Mouse (Mus musculus): ENCODE data around the gene Elmsan1. TPM values are rescaled to one million over a fixed set of nuclear protein-coding genes. Genes with fewer than 3 reads are reported as not detected.
A peak's percentile ranks its signal among the peaks of the same experiment; 100 is the strongest.

Gene Elmsan1
- polyA plus RNA-seq, 1 experiment = 7.4 TPM

- Histone ChIP-seq H3K27ac (ENCODE audit: insufficient read depth, low read depth, low read length) (no peak overlapping the region), H3K4me3 (ENCODE audit: insufficient read depth, low read depth, low read length) (no peak overlapping the region), H3K4me1 (ENCODE audit: control insufficient read depth, insufficient read depth, low read length) (peaks cover 34% of the 10 kb centered on the region), H3K36me3 (ENCODE audit: control insufficient read depth, insufficient read depth, low read length) (no peaks in the 10 kb centered on the region), H3K27me3 (replicated peaks; ENCODE audit: control insufficient read depth, insufficient read depth, low read length) (no peaks in the 10 kb centered on the region)
- TF ChIP-seq POLR2A (IDR thresholded peaks at IDR 0.05; ENCODE audit: low read depth, low read length) (no peak), CTCF (conservative IDR thresholded peaks at IDR 0.05; ENCODE audit: insufficient read depth, insufficient read length, low read depth, low read length) (no peak)
- no peak for DNase-seq
- 71% methylated on average over 4 of the region's 4 CpGs for WGBS
Measured at GRCm38 (mm10) chr12:84201222-84201621, 17.5 kb downstream of the Elmsan1 start.

GRCm38 (mm10) chr12:84198880-84199279 is 19.8 kb downstream of the Elmsan1 start:
- no peak overlapping the region for H3K4me3 ChIP-seq (ENCODE audit: insufficient read depth, low read depth, low read length)
- H3K27me3 ChIP-seq (replicated peaks; ENCODE audit: control insufficient read depth, insufficient read depth, low read length) = no peaks in the 10 kb centered on the region
- peaks cover 22% of the 10 kb centered on the region for H3K4me1 ChIP-seq (ENCODE audit: control insufficient read depth, insufficient read depth, low read length)
- TF ChIP-seq CTCF (conservative IDR thresholded peaks at IDR 0.05; ENCODE audit: insufficient read depth, insufficient read length, low read depth, low read length) (no peak), POLR2A (IDR thresholded peaks at IDR 0.05; ENCODE audit: low read depth, low read length) (no peak)
- WGBS = 85% methylated on average over 10 of the region's 10 CpGs
- no peak for DNase-seq
- no peak overlapping the region for H3K27ac ChIP-seq (ENCODE audit: insufficient read depth, low read depth, low read length)
- no peaks in the 10 kb centered on the region for H3K36me3 ChIP-seq (ENCODE audit: control insufficient read depth, insufficient read depth, low read length)

DNA sequence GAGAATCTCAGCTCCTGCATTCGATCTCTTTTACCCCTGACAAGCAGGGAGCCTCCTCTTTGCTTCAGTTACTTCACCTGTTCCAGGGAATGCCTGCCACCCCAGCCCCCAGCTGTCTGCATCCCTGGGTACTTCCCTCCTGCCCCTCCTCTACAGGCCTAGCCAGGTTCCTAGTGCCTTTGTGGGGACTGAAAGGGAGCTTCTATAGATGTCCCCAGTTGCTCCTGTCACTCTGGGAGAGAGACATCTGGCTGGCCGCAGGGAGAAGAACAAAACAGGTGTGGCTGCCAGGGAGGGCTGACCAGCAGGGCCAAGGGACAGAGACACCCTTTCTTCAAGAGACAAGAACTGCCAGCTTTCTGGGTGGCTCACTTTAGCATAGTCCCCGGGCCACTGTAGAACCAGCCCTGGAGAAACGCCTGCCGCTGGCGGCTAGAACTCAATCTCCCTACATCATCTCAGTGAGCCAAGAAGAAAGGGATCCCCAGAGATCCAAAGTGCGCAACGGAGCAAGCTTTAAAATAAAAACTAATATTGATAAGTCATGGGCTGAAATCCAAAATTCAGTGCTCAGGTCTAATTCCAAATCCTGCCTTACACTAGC is 20.5 kb downstream of the Elmsan1 start:
- TF ChIP-seq POLR2A (IDR thresholded peaks at IDR 0.05; ENCODE audit: low read depth, low read length) = no peak
- TF ChIP-seq CTCF (conservative IDR thresholded peaks at IDR 0.05; ENCODE audit: insufficient read depth, insufficient read length, low read depth, low read length) = no peak
- no peaks in the 10 kb centered on the region for H3K27me3 ChIP-seq (replicated peaks; ENCODE audit: control insufficient read depth, insufficient read depth, low read length)
- H3K4me3 ChIP-seq (ENCODE audit: insufficient read depth, low read depth, low read length) = no peak overlapping the region
- no peak for DNase-seq
- WGBS = 77% methylated on average over 8 of the region's 8 CpGs
- H3K36me3 ChIP-seq (ENCODE audit: control insufficient read depth, insufficient read depth, low read length) = no peaks in the 10 kb centered on the region
- H3K27ac ChIP-seq (ENCODE audit: insufficient read depth, low read depth, low read length) = no peak overlapping the region
- peaks cover 17% of the 10 kb centered on the region for H3K4me1 ChIP-seq (ENCODE audit: control insufficient read depth, insufficient read depth, low read length)

DNA sequence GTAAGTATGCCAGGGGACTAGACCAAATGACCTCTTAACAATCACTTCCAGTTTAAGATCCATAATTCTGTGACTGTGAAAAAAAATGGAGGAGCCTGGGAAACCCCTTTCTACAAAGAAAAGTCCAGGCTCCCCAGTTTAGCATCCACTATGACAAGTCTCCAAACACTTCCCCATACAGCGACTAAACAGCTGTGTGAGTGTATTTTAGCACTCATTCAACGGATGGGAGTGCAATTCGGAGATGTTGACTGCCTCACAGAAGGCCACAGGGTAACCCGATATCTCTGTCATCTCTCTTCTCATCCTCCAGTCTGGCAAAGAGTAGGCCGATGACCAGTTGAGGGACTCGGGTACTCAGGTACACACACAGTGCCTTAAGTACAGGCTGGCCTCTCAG is 23.5 kb downstream of the Elmsan1 start:
- no peaks in the 10 kb centered on the region for H3K27me3 ChIP-seq (replicated peaks; ENCODE audit: control insufficient read depth, insufficient read depth, low read length)
- peaks cover 30% of the 10 kb centered on the region for H3K4me1 ChIP-seq (ENCODE audit: control insufficient read depth, insufficient read depth, low read length)
- H3K27ac ChIP-seq (ENCODE audit: insufficient read depth, low read depth, low read length) = no peak overlapping the region
- H3K4me3 ChIP-seq (ENCODE audit: insufficient read depth, low read depth, low read length) = no peak overlapping the region
- no peak for TF ChIP-seq CTCF (conservative IDR thresholded peaks at IDR 0.05; ENCODE audit: insufficient read depth, insufficient read length, low read depth, low read length)
- TF ChIP-seq POLR2A (IDR thresholded peaks at IDR 0.05; ENCODE audit: low read depth, low read length) = no peak
- 79% methylated on average over 6 of the region's 6 CpGs for WGBS
- no peak for DNase-seq
- no peaks in the 10 kb centered on the region for H3K36me3 ChIP-seq (ENCODE audit: control insufficient read depth, insufficient read depth, low read length)

- TF ChIP-seq POLR2A (IDR thresholded peaks at IDR 0.05; ENCODE audit: low read depth, low read length) = no peak
- no peak for TF ChIP-seq CTCF (conservative IDR thresholded peaks at IDR 0.05; ENCODE audit: insufficient read depth, insufficient read length, low read depth, low read length)
- WGBS = 6% methylated on average over 13 of the region's 13 CpGs
- no peak for DNase-seq
- peak overlapping the region; percentile 69 for H3K27ac ChIP-seq (ENCODE audit: insufficient read depth, low read depth, low read length)
- H3K27me3 ChIP-seq (replicated peaks; ENCODE audit: control insufficient read depth, insufficient read depth, low read length) = no peaks in the 10 kb centered on the region
- no peaks in the 10 kb centered on the region for H3K36me3 ChIP-seq (ENCODE audit: control insufficient read depth, insufficient read depth, low read length)
- peak overlapping the region; percentile 92; the same call in 1 of the 2 replicates for H3K4me3 ChIP-seq (ENCODE audit: insufficient read depth, low read depth, low read length)
- peaks cover 36% of the 10 kb centered on the region for H3K4me1 ChIP-seq (ENCODE audit: control insufficient read depth, insufficient read depth, low read length)
Measured at GRCm38 (mm10) chr12:84194400-84195109, 24.1 kb downstream of the Elmsan1 start.

DNA sequence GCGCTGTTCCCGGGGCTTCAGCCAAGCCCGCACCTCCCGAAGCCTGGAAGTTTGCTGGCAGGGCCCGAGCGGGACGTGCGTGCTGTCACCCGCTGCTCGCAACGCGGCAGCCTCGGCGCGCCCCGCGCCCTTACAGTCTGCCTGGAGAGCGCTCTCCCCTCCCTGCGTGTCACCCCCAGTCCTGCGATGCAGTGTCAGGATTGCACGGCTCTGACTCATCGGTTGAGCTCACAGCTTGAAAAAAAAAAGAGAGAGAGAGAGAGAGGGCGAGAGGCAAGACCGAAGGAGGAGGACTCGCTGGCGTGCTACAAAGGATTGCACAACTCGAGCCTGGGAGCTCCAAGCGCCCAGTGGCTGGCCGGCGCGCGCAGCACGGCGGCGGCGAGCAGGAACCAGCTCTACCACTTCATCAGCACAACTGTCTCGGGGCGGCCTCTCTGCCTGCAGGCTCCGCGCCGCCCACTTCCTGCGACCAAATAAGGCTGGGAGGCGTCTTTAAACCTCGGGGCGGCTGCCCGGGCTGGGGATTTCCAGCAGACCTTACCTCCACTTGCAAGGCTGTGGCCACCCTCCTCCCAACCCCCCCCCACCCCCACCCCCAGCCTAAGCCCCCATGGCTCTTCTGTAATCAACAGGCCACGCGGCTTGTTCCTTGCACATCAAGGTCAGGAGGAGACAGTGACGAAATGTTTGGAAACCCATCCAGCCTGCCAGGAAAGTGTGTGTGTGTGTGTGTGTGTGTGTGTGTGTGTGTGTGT is 24.9 kb downstream of the Elmsan1 start:
- peak overlapping the region; percentile 92 for H3K4me3 ChIP-seq (ENCODE audit: insufficient read depth, low read depth, low read length)
- H3K27ac ChIP-seq (ENCODE audit: insufficient read depth, low read depth, low read length) = peak overlapping the region; percentile 77
- WGBS = 0% methylated on average over 48 of the region's 49 CpGs
- TF ChIP-seq POLR2A (IDR thresholded peaks at IDR 0.05; ENCODE audit: low read depth, low read length) (peak; percentile 65), CTCF (conservative IDR thresholded peaks at IDR 0.05; ENCODE audit: insufficient read depth, insufficient read length, low read depth, low read length) (no peak)
- no peaks in the 10 kb centered on the region for H3K27me3 ChIP-seq (replicated peaks; ENCODE audit: control insufficient read depth, insufficient read depth, low read length)
- peak; percentile 97 for DNase-seq
- no peaks in the 10 kb centered on the region for H3K36me3 ChIP-seq (ENCODE audit: control insufficient read depth, insufficient read depth, low read length)
- H3K4me1 ChIP-seq (ENCODE audit: control insufficient read depth, insufficient read depth, low read length) = peaks cover 43% of the 10 kb centered on the region

All from kidney, adult 2 months (tissue).